ENCODE assay signal across 20 mouse cellular contexts in genomic region chr15:86256728-86257179, GRCm38 (mm10). TPM values are rescaled to one million over a fixed set of nuclear protein-coding genes. Genes with fewer than 3 reads are reported as not detected.
DNase-seq lines count a peak whose midpoint lies in the region; ATAC-seq lines count a peak whose summit lies in the region.
"Had no signal": no experiment of that assay in that cellular context is flagged by ENCODE, and none has a peak within 500 bp of the region (broad histone marks: within the 10 kb centered on the region; RNA-seq: fewer than 3 reads in every experiment).

No protein-coding gene starts in this region.

- no peaks in the 10 kb centered on the region for H3K9me3 ChIP-seq in forebrain, embryonic 10.5 days
- no peaks in the 10 kb centered on the region for H3K9me3 ChIP-seq in forebrain, embryonic 11.5 days (ENCODE audit: control insufficient read depth, low read length)
- no peaks in the 10 kb centered on the region for H3K9me3 ChIP-seq in midbrain, embryonic 10.5 days (replicated peaks)
- no peaks in the 10 kb centered on the region for H3K9me3 ChIP-seq in midbrain, embryonic 15.5 days
- H3K9me3 ChIP-seq in forebrain, embryonic 15.5 days, result no peaks in the 10 kb centered on the region
- H3K9me3 ChIP-seq in limb, embryonic 12.5 days, result no peaks in the 10 kb centered on the region
- H3K9me3 ChIP-seq in intestine, embryonic 16.5 days (ENCODE audit: control insufficient read depth, low read length), result no peaks in the 10 kb centered on the region
- H3K9me3 ChIP-seq: embryonic facial prominence, embryonic 12.5 days; limb, embryonic 15.5 days had no signal

- no peak for DNase-seq in forebrain, embryonic 10.5 days (ENCODE audit: extremely low spot score, low spot score)
- no peak for DNase-seq in forebrain, embryonic 11.5 days (ENCODE audit: low spot score)
- DNase-seq in midbrain, embryonic 10.5 days (ENCODE audit: low spot score), result no peak
- no peak for DNase-seq in adrenal gland, postnatal 14 days
- DNase-seq: adrenal gland, postnatal 25 days; gastrocnemius, postnatal 14 days; heart, postnatal 14 days; kidney, adult 18-20 months; kidney, postnatal 36 days; lung, adult 2 months; lung, postnatal 4 days; thymus, postnatal 14 days had no signal

- no peak overlapping the region for H3K4me3 ChIP-seq in forebrain, embryonic 10.5 days
- H3K4me3 ChIP-seq in forebrain, embryonic 11.5 days (ENCODE audit: low read depth, low read length), result no peak overlapping the region
- H3K4me3 ChIP-seq in midbrain, embryonic 10.5 days, result no peak overlapping the region
- no peak overlapping the region for H3K4me3 ChIP-seq in midbrain, embryonic 15.5 days
- no peak overlapping the region for H3K4me3 ChIP-seq in forebrain, embryonic 15.5 days
- no peak overlapping the region for H3K4me3 ChIP-seq in limb, embryonic 12.5 days (replicated peaks)
- no peak overlapping the region for H3K4me3 ChIP-seq in intestine, embryonic 16.5 days (ENCODE audit: low read length)
- H3K4me3 ChIP-seq: embryonic facial prominence, embryonic 12.5 days; limb, embryonic 15.5 days had no signal

- H3K4me1 ChIP-seq in forebrain, embryonic 10.5 days, result peaks cover 46% of the 10 kb centered on the region
- peaks cover 8% of the 10 kb centered on the region for H3K4me1 ChIP-seq in forebrain, embryonic 11.5 days (replicated peaks; ENCODE audit: control insufficient read depth, insufficient read depth, low read length)
- H3K4me1 ChIP-seq in midbrain, embryonic 10.5 days, result peaks cover 33% of the 10 kb centered on the region
- H3K4me1 ChIP-seq in midbrain, embryonic 15.5 days, result peaks cover 9% of the 10 kb centered on the region
- peaks cover 45% of the 10 kb centered on the region for H3K4me1 ChIP-seq in forebrain, embryonic 15.5 days
- peaks cover 29% of the 10 kb centered on the region for H3K4me1 ChIP-seq in limb, embryonic 12.5 days (replicated peaks)
- no peaks in the 10 kb centered on the region for H3K4me1 ChIP-seq in intestine, embryonic 16.5 days (ENCODE audit: control insufficient read depth, insufficient read depth, low read length)
- H3K4me1 ChIP-seq: embryonic facial prominence, embryonic 12.5 days had no signal

- no peak overlapping the region for H3K4me2 ChIP-seq in forebrain, embryonic 11.5 days (ENCODE audit: low read depth, low read length, severe bottlenecking)
- no peak overlapping the region for H3K4me2 ChIP-seq in midbrain, embryonic 15.5 days
- H3K4me2 ChIP-seq in forebrain, embryonic 15.5 days (replicated peaks), result no peak overlapping the region
- no peak overlapping the region for H3K4me2 ChIP-seq in limb, embryonic 12.5 days
- no peak overlapping the region for H3K4me2 ChIP-seq in intestine, embryonic 16.5 days (ENCODE audit: low read depth, low read length)
- H3K4me2 ChIP-seq: embryonic facial prominence, embryonic 12.5 days; limb, embryonic 15.5 days had no signal

- peak overlapping the region; percentile 31; the same call in 1 of the 2 replicates for H3K27ac ChIP-seq in forebrain, embryonic 10.5 days
- no peak overlapping the region for H3K27ac ChIP-seq in forebrain, embryonic 11.5 days (ENCODE audit: low read depth, low read length)
- peak overlapping the region; percentile 33; the same call in 1 of the 2 replicates for H3K27ac ChIP-seq in midbrain, embryonic 10.5 days (replicated peaks)
- no peak overlapping the region for H3K27ac ChIP-seq in midbrain, embryonic 15.5 days
- peak overlapping the region; percentile 29 for H3K27ac ChIP-seq in forebrain, embryonic 15.5 days (replicated peaks)
- 0 out of 2 replicates have a peak overlapping the region, but pooled peaks have one; percentile 23 for H3K27ac ChIP-seq in limb, embryonic 12.5 days
- no peak overlapping the region for H3K27ac ChIP-seq in intestine, embryonic 16.5 days (ENCODE audit: low read length)
- H3K27ac ChIP-seq: embryonic facial prominence, embryonic 12.5 days; limb, embryonic 15.5 days; stomach, postnatal 0 days had no signal

- ATAC-seq in forebrain, embryonic 11.5 days (replicated peaks; ENCODE audit: low FRiP score), result no peak
- no peak for ATAC-seq in midbrain, embryonic 15.5 days (replicated peaks)
- peak; percentile 59; the same call in 1 of the 2 replicates for ATAC-seq in forebrain, embryonic 15.5 days (replicated peaks)
- ATAC-seq in limb, embryonic 12.5 days (ENCODE audit: insufficient number of reproducible peaks, insufficient read depth, low FRiP score, low TSS enrichment, low read depth), result no peak
- ATAC-seq in intestine, embryonic 16.5 days, result no peak

- H3K27me3 ChIP-seq in forebrain, embryonic 10.5 days (ENCODE audit: poor library complexity, severe bottlenecking), result peaks cover 39% of the 10 kb centered on the region
- H3K27me3 ChIP-seq in forebrain, embryonic 11.5 days (ENCODE audit: control insufficient read depth, insufficient read depth, low read length), result no peaks in the 10 kb centered on the region
- H3K27me3 ChIP-seq in midbrain, embryonic 10.5 days (ENCODE audit: low read depth, poor library complexity, severe bottlenecking), result no peaks in the 10 kb centered on the region
- no peaks in the 10 kb centered on the region for H3K27me3 ChIP-seq in midbrain, embryonic 15.5 days (replicated peaks)
- H3K27me3 ChIP-seq in forebrain, embryonic 15.5 days, result no peaks in the 10 kb centered on the region
- H3K27me3 ChIP-seq in limb, embryonic 12.5 days, result no peaks in the 10 kb centered on the region
- H3K27me3 ChIP-seq in intestine, embryonic 16.5 days (replicated peaks; ENCODE audit: control insufficient read depth, insufficient read depth, low read length), result no peaks in the 10 kb centered on the region
- H3K27me3 ChIP-seq: CH12.LX; embryonic facial prominence, embryonic 12.5 days; limb, embryonic 15.5 days had no signal

- no peak overlapping the region for H3K9ac ChIP-seq in forebrain, embryonic 11.5 days (ENCODE audit: low read length)
- no peak overlapping the region for H3K9ac ChIP-seq in midbrain, embryonic 15.5 days
- H3K9ac ChIP-seq in forebrain, embryonic 15.5 days (replicated peaks), result no peak overlapping the region
- no peak overlapping the region for H3K9ac ChIP-seq in limb, embryonic 12.5 days (replicated peaks)
- H3K9ac ChIP-seq in intestine, embryonic 16.5 days (ENCODE audit: low read depth, low read length), result no peak overlapping the region
- H3K9ac ChIP-seq: embryonic facial prominence, embryonic 12.5 days; limb, embryonic 15.5 days had no signal

- no peaks in the 10 kb centered on the region for H3K36me3 ChIP-seq in forebrain, embryonic 10.5 days (replicated peaks)
- no peaks in the 10 kb centered on the region for H3K36me3 ChIP-seq in forebrain, embryonic 11.5 days (ENCODE audit: control insufficient read depth, insufficient read depth, low read length)
- H3K36me3 ChIP-seq in midbrain, embryonic 10.5 days, result no peaks in the 10 kb centered on the region
- H3K36me3 ChIP-seq in midbrain, embryonic 15.5 days (replicated peaks), result no peaks in the 10 kb centered on the region
- H3K36me3 ChIP-seq in forebrain, embryonic 15.5 days, result no peaks in the 10 kb centered on the region
- H3K36me3 ChIP-seq in limb, embryonic 12.5 days, result no peaks in the 10 kb centered on the region
- no peaks in the 10 kb centered on the region for H3K36me3 ChIP-seq in intestine, embryonic 16.5 days (ENCODE audit: control insufficient read depth, insufficient read depth, low read length)
- H3K36me3 ChIP-seq: embryonic facial prominence, embryonic 12.5 days had no signal

- WGBS in forebrain, embryonic 10.5 days, result 59% methylated on average over 4 of the region's 4 CpGs
- 58% methylated on average over 4 of the region's 4 CpGs for WGBS in forebrain, embryonic 11.5 days
- 59% methylated on average over 4 of the region's 4 CpGs for WGBS in midbrain, embryonic 10.5 days
- WGBS in midbrain, embryonic 15.5 days, result 42% methylated on average over 4 of the region's 4 CpGs
- 31% methylated on average over 4 of the region's 4 CpGs for WGBS in forebrain, embryonic 15.5 days
- 53% methylated on average over 4 of the region's 4 CpGs for WGBS in limb, embryonic 12.5 days
- 72% methylated on average over 4 of the region's 4 CpGs for WGBS in intestine, embryonic 16.5 days

RNA-seq across cellular contexts. Expression of gene Tbc1d22a, which starts 42.5 kb away (rescaled TPM):
- 9.5 and 10.8 TPM in 2 replicates for polyA plus RNA-seq in forebrain, embryonic 10.5 days (2016; fragmentation: Nextera tagmentation; extraction: Ambion mirVana)
- 8.7 and 9.3 TPM in 2 replicates for polyA plus RNA-seq in forebrain, embryonic 11.5 days (2014; fragmentation: Nextera tagmentation; extraction: Ambion mirVana)
- polyA plus RNA-seq in midbrain, embryonic 10.5 days (2016; fragmentation: Nextera tagmentation; extraction: Ambion mirVana), result 10.8 and 12.5 TPM in 2 replicates
- polyA plus RNA-seq in midbrain, embryonic 15.5 days (2015; fragmentation: Nextera tagmentation; extraction: Ambion mirVana), result 14.3 and 15.1 TPM in 2 replicates
- polyA plus RNA-seq in forebrain, embryonic 15.5 days (2015; fragmentation: Nextera tagmentation; extraction: Ambion mirVana), result 12.9 and 13.1 TPM in 2 replicates
- polyA plus RNA-seq in limb, embryonic 12.5 days (2016; fragmentation: Nextera tagmentation; extraction: Ambion mirVana), result 11.2 and 12.1 TPM in 2 replicates
- polyA plus RNA-seq in intestine, embryonic 16.5 days (2015; fragmentation: Nextera tagmentation; extraction: Ambion mirVana), result 12.5 and 13.7 TPM in 2 replicates
- total RNA-seq in adrenal gland, postnatal 14 days (2021), result 26.8 and 32.0 TPM in 2 replicates

Comparison
In these comparisons a context has a peak if more than half of its experiments do, and no peak if none do; other contexts are left out.
1. H3K27ac ChIP-seq: peak in forebrain, embryonic 10.5 days (single experiment), midbrain, embryonic 10.5 days (single experiment), forebrain, embryonic 15.5 days (single experiment) and limb, embryonic 12.5 days (single experiment); none in forebrain, embryonic 11.5 days (single experiment), midbrain, embryonic 15.5 days (single experiment) and intestine, embryonic 16.5 days (single experiment).